Mouse (Mus musculus) small intestine, adult 2 months (tissue): ENCODE results near the gene Ttc21a. TPM values are rescaled to one million over a fixed set of nuclear protein-coding genes. Genes with fewer than 3 reads are reported as not detected.

Source experiments
- H3K27ac ChIP-seq: fragments of 200-500 bp; 2 replicates; pipeline ENCODE4 v1.5.1; 2012; ENCODE audit warnings: low read depth, low read length, control low read depth, inconsistent platforms; ENCODE audit not compliant: insufficient read depth
- H3K27me3 ChIP-seq: fragments of 200-500 bp; 2 replicates; pipeline ENCODE4 v1.6.1; 2012; ENCODE audit warnings: mild to moderate bottlenecking, moderate library complexity, low read length, inconsistent platforms; ENCODE audit not compliant: control insufficient read depth, insufficient read depth
- H3K36me3 ChIP-seq: fragments of 200-500 bp; 2 replicates; pipeline ENCODE4 v1.6.1; 2012; ENCODE audit warnings: mild to moderate bottlenecking, low read length, control low read depth, inconsistent platforms; ENCODE audit not compliant: control insufficient read depth, insufficient read depth
- H3K4me1 ChIP-seq: fragments of 200-500 bp; 2 replicates; pipeline ENCODE4 v1.6.1; 2012; ENCODE audit warnings: low read length, inconsistent platforms, mixed read lengths; ENCODE audit not compliant: control insufficient read depth, insufficient read depth, insufficient read length
- H3K4me3 ChIP-seq: fragments of 200-500 bp; 2 replicates; pipeline ENCODE4 v1.5.1; 2012; ENCODE audit warnings: low read depth, mild to moderate bottlenecking, control low read depth, inconsistent platforms, low read length, moderate library complexity
- CTCF ChIP-seq: fragments of 200-500 bp; IDR thresholded peaks from 2 replicates; pipeline ENCODE4 v1.5.1; 2012; ENCODE audit warnings: low read depth, mild to moderate bottlenecking, control low read depth, inconsistent platforms, low read length, moderate library complexity, mixed read lengths; ENCODE audit not compliant: insufficient replicate concordance, insufficient read length; ENCODE audit errors: extremely low read depth
- POLR2A ChIP-seq: fragments of 200-500 bp; IDR thresholded peaks from 2 replicates; pipeline ENCODE4 v1.6.1; 2012; ENCODE audit warnings: low read depth, mild to moderate bottlenecking, control low read depth, inconsistent platforms, low read length, moderate library complexity
- WGBS: fragments of 180-500 bp; shearing (Covaris S2); methylation state at CpG from one replicate; pipeline ENCODE4 v1.1.7; 2018; 5-methylcytosine and 5-hydroxymethylcytosine counted together
- polyA plus RNA-seq: library from polyadenylated mRNA; depleted of rRNA; stranded (reverse); fragments of >200 nt; gene quantifications from 2 replicates; pipeline ENCODE4 v1.2.3, GENCODE M21; 2012

Ttc21a gene
- polyA plus RNA-seq, 1 experiment = not detected

- H3K4me1 ChIP-seq = peaks cover 9% of the 10 kb centered on the region; the same call in 1 of the 2 replicates
- no peak for TF ChIP-seq CTCF
- no peak for TF ChIP-seq POLR2A
Observed at GRCm38 (mm10) chr9:119975286-119975685, 37.9 kb downstream of the Ttc21a start.

GRCm38 (mm10) chr9:119976704-119977556 is 39.5 kb downstream of the Ttc21a start:
- Histone ChIP-seq H3K27me3 (no peaks in the 10 kb centered on the region), H3K4me1 (peaks cover 22% of the 10 kb centered on the region), H3K27ac (peak overlapping the region; percentile 15; the same call in 1 of the 2 replicates), H3K36me3 (peaks cover 23% of the 10 kb centered on the region), H3K4me3 (peak overlapping the region; percentile 30)
- WGBS = 43% methylated on average over 17 of the region's 17 CpGs
- no peak for TF ChIP-seq POLR2A
- no peak for TF ChIP-seq CTCF

More at GRCm38 (mm10) chr9:119975286-119975685, 37.9 kb downstream of the Ttc21a start:
- Histone ChIP-seq H3K4me3 (no peak overlapping the region), H3K27me3 (no peaks in the 10 kb centered on the region), H3K27ac (no peak overlapping the region), H3K36me3 (peaks cover 29% of the 10 kb centered on the region)
- 95% methylated on average over 4 of the region's 4 CpGs for WGBS

- peaks cover 16% of the 10 kb centered on the region for H3K36me3 ChIP-seq
- no peaks in the 10 kb centered on the region for H3K27me3 ChIP-seq
- peak overlapping the region; percentile 15; the same call in 1 of the 2 replicates for H3K27ac ChIP-seq
- H3K4me3 ChIP-seq = peak overlapping the region; percentile 21
- WGBS = 28% methylated on average over 5 of the region's 5 CpGs
- TF ChIP-seq POLR2A = no peak
- TF ChIP-seq CTCF = no peak
- H3K4me1 ChIP-seq = peaks cover 27% of the 10 kb centered on the region
Observed at GRCm38 (mm10) chr9:119977557-119978060, 40.2 kb downstream of the Ttc21a start.

- TF ChIP-seq POLR2A (no peak), CTCF (no peak)
- Histone ChIP-seq H3K27me3 (no peaks in the 10 kb centered on the region), H3K4me1 (peaks cover 30% of the 10 kb centered on the region), H3K27ac (no peak overlapping the region; the same call in none of the 2 replicates), H3K36me3 (peaks cover 10% of the 10 kb centered on the region), H3K4me3 (peak overlapping the region; percentile 32; the same call in 1 of the 2 replicates)
- 69% methylated on average over 9 of the region's 9 CpGs for WGBS
Observed at GRCm38 (mm10) chr9:119978151-119978810, 40.9 kb downstream of the Ttc21a start.

GRCm38 (mm10) chr9:119978811-119979441 is 41.5 kb downstream of the Ttc21a start:
- no peak overlapping the region for H3K4me3 ChIP-seq
- 78% methylated on average over 6 of the region's 6 CpGs for WGBS
- H3K4me1 ChIP-seq = peaks cover 31% of the 10 kb centered on the region
- TF ChIP-seq CTCF = no peak
- TF ChIP-seq POLR2A = no peak
- H3K27me3 ChIP-seq = no peaks in the 10 kb centered on the region
- peaks cover 3% of the 10 kb centered on the region for H3K36me3 ChIP-seq
- H3K27ac ChIP-seq = peak overlapping the region; percentile 7; the same call in 1 of the 2 replicates

GRCm38 (mm10) chr9:119979749-119980148 is 42.3 kb downstream of the Ttc21a start:
- Histone ChIP-seq H3K27me3 (no peaks in the 10 kb centered on the region), H3K4me3 (no peak overlapping the region), H3K4me1 (peaks cover 36% of the 10 kb centered on the region), H3K27ac (no peak overlapping the region), H3K36me3 (no peaks in the 10 kb centered on the region)
- TF ChIP-seq POLR2A = no peak
- TF ChIP-seq CTCF = no peak
- WGBS = 70% methylated on average over 2 of the region's 2 CpGs
